Mouse (Mus musculus): ENCODE data around the gene Gm3327. TPM values are rescaled to one million over a fixed set of nuclear protein-coding genes. Genes with fewer than 3 reads are reported as not detected.
"Not testable (repeated sequence)": the region's sequence is repeated elsewhere in the genome, so short reads cannot be mapped to it uniquely, and the experiment has no call there.

The Gm3327 gene
- not detected in 2 replicates for polyA plus RNA-seq (2014; fragmentation: Nextera tagmentation; extraction: Ambion mirVana)

- H3K36me3 ChIP-seq (ENCODE audit: control insufficient read depth, insufficient read depth, low read length); H3K27me3 ChIP-seq (replicated peaks; ENCODE audit: control insufficient read depth, insufficient read depth, low read length); ATAC-seq; H3K9me3 ChIP-seq (replicated peaks; ENCODE audit: control insufficient read depth, low read length); H3K4me2 ChIP-seq (ENCODE audit: low read length); H3K27ac ChIP-seq (ENCODE audit: low read depth, low read length); H3K4me1 ChIP-seq (ENCODE audit: control insufficient read depth, insufficient read depth, low read length); H3K9ac ChIP-seq (ENCODE audit: low read length); DNase-seq (ENCODE audit: low spot score); H3K4me3 ChIP-seq (ENCODE audit: low read depth, low read length): not testable (repeated sequence)
- 97% methylated on average over 3 of the region's 4 CpGs for WGBS
These were observed at the start of gene Gm3327 for GRCm38 (mm10) chr14:44123551-44123950. Gene Gm3327, plus strand, starts transcription at chr14:44123851.

DNA sequence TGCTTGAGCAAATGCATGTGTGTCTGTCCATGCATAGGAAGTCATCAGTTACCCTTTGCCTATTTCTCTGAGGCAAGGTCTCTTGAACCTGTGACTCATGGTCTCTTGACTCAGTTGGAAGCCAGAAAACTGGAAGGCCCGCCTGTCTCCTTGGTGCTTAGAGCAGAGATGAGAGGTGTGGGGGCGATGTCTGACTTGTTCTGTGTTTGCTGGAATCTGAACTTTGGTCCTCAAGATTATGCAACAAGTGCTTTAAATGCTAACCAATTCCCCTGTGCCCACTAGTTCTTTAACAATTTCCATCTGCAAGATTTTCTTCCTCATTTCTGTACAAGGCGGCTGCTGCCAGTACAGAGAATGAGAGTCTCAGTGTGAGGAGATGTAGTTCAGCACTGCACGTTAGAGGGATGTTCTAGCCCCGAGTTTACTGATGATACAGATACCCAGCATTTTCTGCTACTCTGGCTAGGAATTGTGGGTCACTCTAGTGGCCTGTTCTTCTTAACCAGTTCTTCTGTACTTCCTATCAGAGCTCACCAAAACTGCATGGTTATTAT, 45.8 kb upstream of the Gm3327 start:
- 90% methylated on average over 5 of the region's 5 CpGs for WGBS
- not testable (repeated sequence) for H3K4me2 ChIP-seq (ENCODE audit: low read length); H3K4me3 ChIP-seq (ENCODE audit: low read depth, low read length); H3K9ac ChIP-seq (ENCODE audit: low read length); H3K36me3 ChIP-seq (ENCODE audit: control insufficient read depth, insufficient read depth, low read length); ATAC-seq; H3K27ac ChIP-seq (ENCODE audit: low read depth, low read length); H3K27me3 ChIP-seq (replicated peaks; ENCODE audit: control insufficient read depth, insufficient read depth, low read length); H3K4me1 ChIP-seq (ENCODE audit: control insufficient read depth, insufficient read depth, low read length); H3K9me3 ChIP-seq (replicated peaks; ENCODE audit: control insufficient read depth, low read length); DNase-seq (ENCODE audit: low spot score)

DNA sequence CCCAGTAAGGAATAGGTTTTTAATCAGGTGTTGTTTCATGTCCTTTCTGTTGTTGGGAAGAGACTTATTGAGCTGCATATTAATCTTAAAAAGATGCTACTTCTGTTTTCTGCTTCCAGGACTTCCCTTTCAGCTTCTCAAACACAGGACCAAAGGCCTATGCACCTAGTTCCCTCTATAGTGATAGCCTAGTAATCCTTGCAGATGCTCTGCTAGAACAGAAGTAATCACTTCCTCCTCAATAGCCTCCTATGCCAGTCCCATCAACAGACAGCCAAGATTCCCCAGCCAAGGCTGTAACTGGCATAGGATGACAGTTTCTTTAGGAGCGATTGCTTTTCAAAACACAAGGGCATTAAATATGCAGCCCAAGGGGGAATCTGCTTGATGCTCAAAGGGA, 37.1 kb upstream of the Gm3327 start:
- H3K4me2 ChIP-seq (ENCODE audit: low read length); H3K9ac ChIP-seq (ENCODE audit: low read length); H3K4me3 ChIP-seq (ENCODE audit: low read depth, low read length); H3K27ac ChIP-seq (ENCODE audit: low read depth, low read length); ATAC-seq; DNase-seq (ENCODE audit: low spot score); H3K27me3 ChIP-seq (replicated peaks; ENCODE audit: control insufficient read depth, insufficient read depth, low read length); H3K9me3 ChIP-seq (replicated peaks; ENCODE audit: control insufficient read depth, low read length); H3K4me1 ChIP-seq (ENCODE audit: control insufficient read depth, insufficient read depth, low read length); H3K36me3 ChIP-seq (ENCODE audit: control insufficient read depth, insufficient read depth, low read length): not testable (repeated sequence)
- WGBS, result 94% methylated on average over 1 of the region's 1 CpGs

GRCm38 (mm10) chr14:44087535-44087934, 36.1 kb upstream of the Gm3327 start:
- 79% methylated on average over 2 of the region's 2 CpGs for WGBS
- not testable (repeated sequence) for H3K27me3 ChIP-seq (replicated peaks; ENCODE audit: control insufficient read depth, insufficient read depth, low read length); ATAC-seq; H3K9me3 ChIP-seq (replicated peaks; ENCODE audit: control insufficient read depth, low read length); H3K27ac ChIP-seq (ENCODE audit: low read depth, low read length); DNase-seq (ENCODE audit: low spot score); H3K9ac ChIP-seq (ENCODE audit: low read length); H3K36me3 ChIP-seq (ENCODE audit: control insufficient read depth, insufficient read depth, low read length); H3K4me3 ChIP-seq (ENCODE audit: low read depth, low read length); H3K4me2 ChIP-seq (ENCODE audit: low read length); H3K4me1 ChIP-seq (ENCODE audit: control insufficient read depth, insufficient read depth, low read length)

DNA sequence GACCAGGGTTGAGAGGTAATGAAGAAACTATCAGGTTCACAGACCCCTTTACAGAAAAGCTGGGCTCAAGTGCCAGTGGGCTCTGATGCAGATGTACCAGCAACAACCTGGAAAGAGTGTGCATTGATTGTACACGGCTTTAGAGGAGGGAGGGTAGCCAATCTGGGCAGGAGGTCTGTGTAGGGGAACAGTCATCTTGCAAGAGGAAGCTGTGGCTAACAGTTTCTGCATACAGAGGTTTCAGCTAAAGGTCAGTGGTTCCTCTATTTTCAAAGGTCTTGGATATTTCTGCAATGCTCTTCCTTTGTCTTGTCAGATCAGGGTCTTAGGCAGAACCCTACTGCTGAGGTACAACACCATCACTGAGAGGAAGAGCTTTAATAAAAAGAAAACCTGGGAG, 32.1 kb upstream of the Gm3327 start:
- not testable (repeated sequence) for ATAC-seq; H3K4me2 ChIP-seq (ENCODE audit: low read length); H3K36me3 ChIP-seq (ENCODE audit: control insufficient read depth, insufficient read depth, low read length); H3K4me3 ChIP-seq (ENCODE audit: low read depth, low read length); H3K9ac ChIP-seq (ENCODE audit: low read length); H3K27ac ChIP-seq (ENCODE audit: low read depth, low read length); H3K9me3 ChIP-seq (replicated peaks; ENCODE audit: control insufficient read depth, low read length); H3K27me3 ChIP-seq (replicated peaks; ENCODE audit: control insufficient read depth, insufficient read depth, low read length); DNase-seq (ENCODE audit: low spot score); H3K4me1 ChIP-seq (ENCODE audit: control insufficient read depth, insufficient read depth, low read length)
- WGBS, result 63% methylated on average over 1 of the region's 1 CpGs

GRCm38 (mm10) chr14:44094445-44094844, 29.2 kb upstream of the Gm3327 start:
- 83% methylated on average over 5 of the region's 5 CpGs for WGBS

DNA sequence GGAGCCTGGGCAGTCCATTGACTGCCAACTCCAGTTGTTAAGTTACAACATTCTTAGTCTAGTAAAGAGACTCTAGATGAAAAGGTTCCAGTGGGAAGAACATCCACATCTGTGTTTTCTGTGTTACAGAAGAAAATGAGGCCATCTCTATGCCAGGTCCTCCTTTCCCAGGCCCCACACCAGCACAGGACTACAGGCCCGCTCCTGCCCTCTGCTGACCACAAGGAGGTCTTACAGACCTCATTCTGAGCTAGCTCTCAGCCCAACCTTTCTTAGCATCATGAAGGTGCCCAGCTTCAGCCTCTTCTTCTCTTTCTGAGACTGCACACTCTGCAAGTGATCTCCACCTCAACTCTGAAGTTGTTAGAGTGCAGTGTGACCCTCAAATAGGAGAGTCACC, 23.6 kb upstream of the Gm3327 start:
- not testable (repeated sequence) for H3K36me3 ChIP-seq (ENCODE audit: control insufficient read depth, insufficient read depth, low read length); H3K4me1 ChIP-seq (ENCODE audit: control insufficient read depth, insufficient read depth, low read length); H3K4me2 ChIP-seq (ENCODE audit: low read length); H3K27me3 ChIP-seq (replicated peaks; ENCODE audit: control insufficient read depth, insufficient read depth, low read length); H3K27ac ChIP-seq (ENCODE audit: low read depth, low read length); DNase-seq (ENCODE audit: low spot score); H3K4me3 ChIP-seq (ENCODE audit: low read depth, low read length); H3K9me3 ChIP-seq (replicated peaks; ENCODE audit: control insufficient read depth, low read length); ATAC-seq; H3K9ac ChIP-seq (ENCODE audit: low read length)
- WGBS, result no CpG with 5 or more reads among the region's 1 CpGs

More at GRCm38 (mm10) chr14:44094445-44094844, 29.2 kb upstream of the Gm3327 start:
- H3K9me3 ChIP-seq (replicated peaks; ENCODE audit: control insufficient read depth, low read length); H3K9ac ChIP-seq (ENCODE audit: low read length); H3K36me3 ChIP-seq (ENCODE audit: control insufficient read depth, insufficient read depth, low read length); H3K4me3 ChIP-seq (ENCODE audit: low read depth, low read length); H3K4me1 ChIP-seq (ENCODE audit: control insufficient read depth, insufficient read depth, low read length); H3K27ac ChIP-seq (ENCODE audit: low read depth, low read length); H3K4me2 ChIP-seq (ENCODE audit: low read length); H3K27me3 ChIP-seq (replicated peaks; ENCODE audit: control insufficient read depth, insufficient read depth, low read length); ATAC-seq; DNase-seq (ENCODE audit: low spot score): not testable (repeated sequence)

GRCm38 (mm10) chr14:44102354-44102753, 21.3 kb upstream of the Gm3327 start, which contains the start of gene Ear2:
Gene Ear2, plus strand, starts transcription at chr14:44102654.
- not testable (repeated sequence) for H3K4me1 ChIP-seq (ENCODE audit: control insufficient read depth, insufficient read depth, low read length); H3K27ac ChIP-seq (ENCODE audit: low read depth, low read length); H3K4me2 ChIP-seq (ENCODE audit: low read length); H3K9me3 ChIP-seq (replicated peaks; ENCODE audit: control insufficient read depth, low read length); ATAC-seq; H3K36me3 ChIP-seq (ENCODE audit: control insufficient read depth, insufficient read depth, low read length); H3K27me3 ChIP-seq (replicated peaks; ENCODE audit: control insufficient read depth, insufficient read depth, low read length); H3K9ac ChIP-seq (ENCODE audit: low read length); DNase-seq (ENCODE audit: low spot score); H3K4me3 ChIP-seq (ENCODE audit: low read depth, low read length)
- WGBS, result 76% methylated on average over 2 of the region's 2 CpGs

DNA sequence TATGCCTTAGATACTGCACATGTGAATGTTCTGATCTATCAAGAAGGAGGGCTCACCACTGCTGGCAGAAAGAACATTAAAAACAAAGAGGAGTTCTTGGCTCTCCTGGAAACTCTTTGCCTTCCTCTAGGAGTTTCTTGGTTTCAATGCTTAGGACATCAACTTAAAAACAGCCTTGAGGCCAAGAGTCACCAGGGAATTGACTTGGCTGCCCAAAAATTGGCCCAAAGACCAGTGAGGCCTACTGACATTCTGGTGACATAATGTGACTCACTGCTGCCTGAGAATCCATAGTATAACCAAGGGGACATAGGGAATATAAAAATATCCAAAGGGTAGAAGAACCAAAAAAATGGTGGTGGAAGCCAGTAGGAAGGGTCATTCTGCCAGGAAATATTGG, 12.7 kb upstream of the Gm3327 start:
- DNase-seq (ENCODE audit: low spot score) (no peak), ATAC-seq (no peak)

More for the DNA sequence above, 12.7 kb upstream of the Gm3327 start:
- H3K4me3 ChIP-seq (ENCODE audit: low read depth, low read length), result no peak overlapping the region
- H3K27ac ChIP-seq (ENCODE audit: low read depth, low read length), result no peak overlapping the region
- H3K36me3 ChIP-seq (ENCODE audit: control insufficient read depth, insufficient read depth, low read length), result no peaks in the 10 kb centered on the region
- H3K4me2 ChIP-seq (ENCODE audit: low read length), result no peak overlapping the region
- H3K27me3 ChIP-seq (replicated peaks; ENCODE audit: control insufficient read depth, insufficient read depth, low read length), result no peaks in the 10 kb centered on the region
- H3K9ac ChIP-seq (ENCODE audit: low read length), result no peak overlapping the region
- no peaks in the 10 kb centered on the region for H3K4me1 ChIP-seq (ENCODE audit: control insufficient read depth, insufficient read depth, low read length)
- no peaks in the 10 kb centered on the region for H3K9me3 ChIP-seq (replicated peaks; ENCODE audit: control insufficient read depth, low read length)

All from forebrain, embryonic 14.5 days (tissue).